Mouse (Mus musculus): ENCODE measurements around the gene Zbtb11.

Zbtb11 gene

DNA sequence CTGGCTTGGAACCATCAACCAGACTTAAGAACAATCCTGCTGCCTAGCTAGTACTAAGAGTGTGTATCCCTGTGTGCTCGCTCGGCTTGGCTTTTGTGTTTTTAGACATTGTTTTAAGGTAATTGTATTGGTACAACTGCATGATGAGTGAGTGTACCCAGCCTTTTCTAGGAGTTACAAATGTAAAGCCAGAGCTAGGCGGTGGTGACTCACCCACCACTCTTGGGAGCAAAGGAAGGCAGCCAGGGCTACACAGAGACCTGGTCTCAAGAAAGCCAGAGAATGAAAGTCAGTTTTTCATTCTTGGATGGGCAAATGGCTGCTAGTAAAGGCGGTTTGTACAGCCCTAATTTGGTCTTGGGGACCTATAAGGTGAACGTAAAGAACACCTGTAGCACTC, 3.3 kb upstream of the Zbtb11 start:
- no peak for DNase-seq (ENCODE audit: low read depth)

DNA sequence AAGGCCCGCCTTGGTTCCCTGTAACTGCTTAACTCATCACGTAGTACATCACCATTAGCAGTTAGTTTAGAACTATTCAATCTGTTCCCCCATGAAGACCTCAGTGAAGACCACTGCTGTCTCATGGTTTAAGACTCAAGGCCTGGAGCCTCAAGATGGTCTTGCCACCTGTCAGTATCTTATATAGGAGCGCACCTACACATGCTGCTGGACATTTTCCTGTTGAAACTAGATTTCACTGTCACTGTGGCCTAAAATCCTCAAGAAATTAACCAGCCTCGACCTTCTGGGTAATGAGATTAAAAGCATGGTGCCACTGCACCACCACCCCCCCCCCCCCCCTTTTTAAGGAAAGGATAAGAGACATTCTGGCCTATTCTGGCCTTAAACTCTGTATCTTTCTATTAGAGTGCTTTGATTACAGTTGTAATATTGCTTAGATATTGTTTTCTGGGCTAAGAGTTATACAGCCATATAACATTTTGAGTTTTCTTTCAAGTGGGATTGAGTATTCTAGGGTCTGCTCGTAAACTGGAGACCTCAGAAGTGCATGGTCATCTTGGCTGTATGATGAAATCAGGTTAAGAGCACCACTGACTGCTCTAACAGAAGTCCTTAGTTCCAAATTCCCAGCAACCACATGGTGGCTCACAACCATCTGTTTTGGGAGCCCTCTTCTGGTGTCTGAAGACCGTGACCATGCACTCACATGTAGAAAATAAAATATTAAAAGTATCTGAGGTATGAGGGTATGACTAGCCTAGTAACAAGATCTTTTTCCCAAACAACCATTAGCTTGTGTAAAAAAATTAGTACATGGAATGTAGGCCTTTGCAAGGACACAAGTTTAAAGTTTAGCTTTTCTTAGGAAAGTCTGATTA, 1.7 kb upstream of the Zbtb11 start:
- no peak for DNase-seq (ENCODE audit: low read depth)

DNA sequence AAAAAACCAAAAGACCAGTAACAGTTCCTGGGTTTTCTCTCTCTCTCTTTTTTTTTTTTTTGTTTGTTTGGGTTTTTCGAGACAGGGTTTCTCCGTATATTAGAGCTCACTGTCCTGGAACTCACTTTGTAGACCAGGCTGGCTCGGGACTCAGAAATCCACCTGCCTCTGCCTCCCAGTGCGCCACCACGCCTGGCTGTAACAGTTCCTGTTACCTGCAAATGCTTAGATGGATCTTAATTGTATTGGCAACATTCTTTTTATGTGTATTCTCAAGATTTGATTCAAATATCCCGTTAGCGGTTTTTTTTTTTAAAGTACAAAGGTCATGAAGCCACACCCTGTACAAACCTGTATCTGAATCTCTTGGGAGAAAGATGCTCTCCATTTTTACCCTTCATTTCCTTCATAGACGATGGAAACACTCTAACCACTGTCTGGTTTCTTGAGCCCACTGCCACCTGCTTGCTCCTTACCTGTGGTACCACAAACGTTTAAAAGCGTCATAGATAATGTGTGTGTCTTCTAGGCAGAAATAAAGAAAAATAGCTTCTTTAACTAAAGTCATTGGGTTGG, 969 bp upstream of the Zbtb11 start:
- DNase-seq (ENCODE audit: low read depth), result no peak

DNA sequence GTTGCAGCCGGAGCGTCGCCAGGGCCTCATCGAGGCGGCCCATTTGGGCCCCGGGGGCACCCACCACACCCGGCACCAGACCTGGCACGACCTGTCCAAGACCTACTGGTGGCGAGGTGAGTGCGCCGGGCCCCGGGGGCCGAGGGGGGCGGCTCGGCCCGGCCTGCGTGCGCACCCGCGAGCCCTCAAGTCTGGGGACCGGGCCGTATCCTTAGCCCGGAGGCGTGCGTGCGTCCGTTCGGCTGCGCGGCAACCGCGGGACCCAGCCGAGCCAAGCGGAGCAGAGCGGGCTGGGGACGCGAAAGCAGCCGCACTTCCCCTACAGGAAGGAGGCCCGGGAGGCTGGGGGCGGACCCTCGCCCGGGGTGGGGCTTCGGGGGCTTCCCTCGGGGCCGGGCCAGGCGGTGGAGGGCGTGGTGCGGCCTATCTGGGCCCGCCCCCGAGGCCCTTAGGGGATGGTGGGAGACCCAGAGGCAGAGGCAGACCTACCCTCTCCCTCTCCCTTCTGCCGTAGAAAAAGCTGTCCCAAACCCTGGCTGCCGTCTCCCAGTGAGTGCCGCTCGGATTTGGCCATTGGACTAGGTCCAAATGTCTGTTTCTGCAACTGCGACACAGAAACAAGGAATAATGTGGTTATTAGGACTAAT, 696 bp downstream of the Zbtb11 start:
- no peak for DNase-seq (ENCODE audit: low read depth)

DNA sequence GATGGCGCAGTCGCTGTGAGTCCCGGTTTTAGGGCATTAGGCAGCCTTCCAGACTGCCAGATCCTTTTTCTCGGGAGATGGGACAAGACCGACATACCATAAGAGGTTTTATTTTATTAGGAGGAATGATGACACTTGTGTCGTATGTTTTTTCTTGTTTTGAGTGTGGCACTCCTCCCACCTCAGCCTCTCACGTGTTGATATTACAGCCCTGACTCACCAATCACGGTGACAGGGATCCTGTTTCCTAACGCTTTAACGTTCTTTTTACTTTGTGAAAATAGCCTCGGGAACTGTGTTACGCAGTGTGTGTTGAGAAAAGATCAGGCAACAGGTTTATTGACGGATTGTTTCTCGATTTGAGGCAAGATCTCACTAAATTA, 1.2 kb downstream of the Zbtb11 start:
- DNase-seq (ENCODE audit: low read depth), result peak; percentile 82

- DNase-seq (ENCODE audit: low read depth), result no peak
These were observed 12.3 kb downstream of the Zbtb11 start for GRCm38 (mm10) chr16:55986001-55986400.

DNA sequence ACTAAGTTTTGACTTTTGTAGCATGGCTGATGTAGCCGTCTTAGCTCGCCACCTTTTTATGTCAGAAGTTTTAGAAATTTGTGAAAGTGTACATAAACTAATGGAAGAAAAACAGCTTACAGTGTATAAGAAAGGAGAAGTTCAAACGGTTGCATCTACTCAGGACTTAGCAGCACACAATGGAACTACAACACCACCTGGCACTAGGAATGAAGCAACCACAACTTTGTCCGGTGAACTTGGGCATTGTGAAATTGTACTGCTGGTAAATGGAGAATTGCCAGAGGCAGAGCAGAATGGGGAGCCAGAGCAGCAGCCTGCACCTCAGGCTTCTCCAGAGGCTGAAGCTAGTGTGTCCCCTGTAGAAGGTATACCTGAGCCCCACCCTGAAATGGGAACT, 16.6 kb downstream of the Zbtb11 start:
- no peak for DNase-seq (ENCODE audit: low read depth)

DNA sequence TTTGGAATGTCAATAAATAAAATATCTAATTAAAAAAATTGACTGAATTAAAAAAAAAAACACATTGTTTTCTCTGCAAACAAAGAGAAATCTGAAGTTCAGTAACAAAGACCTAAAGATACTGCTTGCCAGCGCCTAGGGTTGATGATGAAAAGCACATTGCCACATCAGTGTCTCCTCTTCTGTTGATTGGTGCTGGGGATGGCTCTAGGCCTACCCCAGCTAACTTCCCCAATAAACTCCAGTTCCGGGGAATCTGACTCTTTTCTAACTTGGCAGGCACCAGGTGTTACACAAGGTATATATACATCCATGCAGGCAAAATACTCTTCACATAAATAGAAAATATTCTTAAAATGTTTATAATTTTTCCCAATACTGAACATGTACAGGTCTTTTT, 20.6 kb downstream of the Zbtb11 start:
- DNase-seq (ENCODE audit: low read depth), result no peak

GRCm38 (mm10) chr16:56006798-56007197, 33.1 kb downstream of the Zbtb11 start:
- DNase-seq (ENCODE audit: low read depth), result no peak

GRCm38 (mm10) chr16:56008862-56009261, 35.2 kb downstream of the Zbtb11 start:
- no peak for DNase-seq (ENCODE audit: low read depth)

GRCm38 (mm10) chr16:56012789-56013743, 39.4 kb downstream of the Zbtb11 start:
- DNase-seq (ENCODE audit: low read depth), result no peak

DNA sequence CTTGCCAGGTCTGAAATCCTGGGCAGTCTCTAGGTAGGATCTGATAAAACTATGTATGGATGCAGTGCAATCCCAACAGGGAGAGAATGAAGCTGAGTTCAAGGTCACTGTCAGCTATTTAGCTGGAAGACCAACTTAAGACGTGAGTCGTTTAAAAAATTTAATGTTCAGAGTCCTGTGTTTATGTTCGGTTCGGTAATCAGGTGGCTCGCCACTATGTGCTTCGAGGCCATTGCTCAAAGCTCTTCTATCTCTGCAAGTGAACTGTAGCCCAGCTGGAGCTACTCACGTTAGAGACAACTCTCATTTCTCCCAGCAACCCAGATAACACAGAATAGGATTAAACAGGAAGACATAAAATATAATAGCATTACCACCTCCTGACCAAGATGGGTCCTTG, 40.4 kb downstream of the Zbtb11 start:
- no peak for DNase-seq (ENCODE audit: low read depth)

DNA sequence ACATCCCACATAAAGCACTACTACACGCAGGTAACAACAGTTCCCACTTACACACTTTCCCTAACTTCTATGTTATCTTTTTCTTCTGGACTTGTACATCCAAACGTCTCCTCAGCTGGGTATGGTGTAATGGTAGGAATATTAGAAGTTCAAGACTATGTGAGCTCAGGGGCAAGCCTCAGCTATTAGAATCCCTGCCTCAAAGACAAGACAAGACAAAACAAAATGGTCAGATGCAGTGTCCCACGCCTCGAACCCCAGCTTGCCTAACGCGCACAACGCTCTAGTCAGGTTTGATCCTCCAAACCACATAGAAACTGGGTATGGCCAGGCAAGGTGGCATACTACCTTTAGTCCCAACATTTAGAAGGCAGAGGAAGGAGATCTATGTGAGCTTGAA, 46.0 kb downstream of the Zbtb11 start:
- no peak for DNase-seq (ENCODE audit: low read depth)

GRCm38 (mm10) chr16:56027854-56028629, 54.4 kb downstream of the Zbtb11 start:
- DNase-seq (ENCODE audit: low read depth), result no peak

- no peak for DNase-seq (ENCODE audit: low read depth)
These were observed 55.3 kb downstream of the Zbtb11 start for GRCm38 (mm10) chr16:56028722-56029551.

- peak; percentile 89 for DNase-seq (ENCODE audit: low read depth)
These were observed 56.0 kb downstream of the Zbtb11 start, which contains the start of gene Pcnp for GRCm38 (mm10) chr16:56029661-56030082. Pcnp (minus strand) TSS chr16:56029739.

DNA sequence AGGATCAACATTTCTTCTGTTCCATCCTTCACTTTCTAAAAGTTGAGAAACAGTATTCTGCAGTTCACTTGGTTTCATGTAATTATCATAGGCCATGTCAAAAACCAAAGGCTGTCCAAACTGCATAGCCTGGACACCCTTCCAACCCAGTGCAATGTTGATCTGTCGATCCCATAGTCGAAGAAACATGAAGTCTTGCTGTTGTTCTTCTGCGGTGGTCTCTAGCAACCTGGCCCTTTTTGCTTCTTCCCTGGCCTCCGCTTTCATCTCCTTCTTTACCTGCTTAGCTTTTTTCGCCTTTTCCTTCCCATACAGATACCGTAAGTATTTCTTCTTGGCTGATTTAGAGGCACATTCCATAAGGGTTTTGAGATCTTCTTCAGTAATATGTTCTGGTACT, 60.9 kb downstream of the Zbtb11 start:
- no peak for DNase-seq (ENCODE audit: low read depth)

DNA sequence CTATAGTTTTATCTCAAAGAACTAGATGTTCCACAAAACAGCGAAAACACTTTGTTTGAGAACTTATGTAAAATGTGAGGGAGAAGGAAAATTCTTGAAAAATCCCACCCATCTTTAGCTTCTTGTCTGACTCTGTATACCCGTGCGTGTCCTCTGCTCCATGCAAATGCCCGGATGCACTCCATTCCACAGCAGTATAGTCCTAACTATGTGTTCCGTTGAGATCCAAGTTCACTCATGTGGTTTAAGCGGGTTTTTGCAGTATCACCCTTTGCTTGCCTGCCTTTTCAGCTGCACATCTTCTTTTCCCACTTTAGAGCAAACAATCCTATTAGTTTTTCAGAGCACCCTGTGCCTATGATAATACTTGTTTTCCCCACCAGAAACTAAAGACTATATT, 62.8 kb downstream of the Zbtb11 start:
- no peak for DNase-seq (ENCODE audit: low read depth)

- DNase-seq (ENCODE audit: low read depth), result peak; percentile 69
These were observed 63.7 kb downstream of the Zbtb11 start, which contains the start of gene Trmt10c for GRCm38 (mm10) chr16:56037138-56038010. Trmt10c (minus strand) TSS chr16:56037819.

All from fibroblast of lung, adult 2 months (primary cell).